Mouse (Mus musculus) spleen, postnatal 14 days (tissue): Measurements from ENCODE around the gene Thsd7a.

ENCODE experiments used
- DNase-seq, 2 experiments: peaks; one replicate each; pipeline ENCODE4 v3.0.0; 2021 to 2022; ENCODE audit warnings: low spot score in 2 of 2

Gene Thsd7a

DNA sequence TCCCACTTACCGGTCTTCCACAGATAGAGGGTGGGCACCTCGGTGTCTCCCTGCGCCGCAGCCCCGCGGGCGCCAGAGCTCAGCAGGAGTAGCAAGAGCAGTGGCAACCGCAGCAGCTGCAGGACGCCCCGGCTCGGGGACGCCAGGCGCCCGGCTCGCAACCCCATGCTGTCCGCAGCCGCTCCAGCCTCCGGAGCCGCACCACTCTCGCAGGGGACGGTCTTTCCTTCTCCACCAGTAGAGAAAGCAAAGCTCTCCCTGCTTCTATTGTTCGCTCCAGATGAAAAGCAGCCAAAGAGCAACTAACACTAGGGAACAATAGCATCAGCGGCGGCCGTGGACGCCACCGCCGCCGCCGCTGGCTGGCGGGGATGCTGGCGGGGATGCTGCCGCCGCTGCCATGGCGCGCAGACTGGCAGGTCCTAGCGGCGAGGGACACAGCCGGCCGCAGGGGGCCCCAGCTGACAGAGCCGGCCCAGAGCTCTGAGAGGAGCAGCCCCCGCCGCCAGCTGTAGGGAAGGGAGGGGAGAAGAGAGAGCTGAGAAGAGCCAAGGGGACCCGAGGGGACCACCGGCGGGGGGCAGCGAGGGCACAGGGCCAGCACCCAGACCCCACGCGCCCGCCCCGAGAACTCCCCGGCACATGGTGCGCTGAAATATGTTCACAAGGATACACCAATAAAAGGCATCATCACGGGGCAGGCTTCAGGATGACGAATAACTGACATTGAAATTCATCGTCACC is at the start of gene Thsd7a:
Gene Thsd7a, minus strand, starts transcription at position 624 of the 744 bp plus-strand sequence.
- no peak for DNase-seq

DNA sequence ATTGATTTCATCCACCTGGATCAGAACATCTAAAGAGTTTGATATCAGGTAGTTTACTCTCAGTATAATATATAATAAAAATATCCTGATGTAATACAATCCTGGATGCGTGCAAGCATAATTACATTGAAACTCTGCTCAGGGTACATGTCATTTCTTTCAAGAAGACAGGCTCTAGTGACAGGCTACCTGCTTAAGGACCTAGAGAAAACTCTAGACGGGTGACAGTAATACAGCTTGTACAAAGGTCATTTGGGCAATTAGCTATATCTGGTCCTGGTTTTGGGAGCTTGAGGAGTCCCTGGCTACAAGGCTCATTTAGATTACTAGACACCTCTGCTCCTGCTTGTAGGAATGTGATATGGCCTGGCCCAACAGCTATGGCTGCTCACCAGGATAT is 37.9 kb upstream of the Thsd7a start:
- no peak for DNase-seq

DNA sequence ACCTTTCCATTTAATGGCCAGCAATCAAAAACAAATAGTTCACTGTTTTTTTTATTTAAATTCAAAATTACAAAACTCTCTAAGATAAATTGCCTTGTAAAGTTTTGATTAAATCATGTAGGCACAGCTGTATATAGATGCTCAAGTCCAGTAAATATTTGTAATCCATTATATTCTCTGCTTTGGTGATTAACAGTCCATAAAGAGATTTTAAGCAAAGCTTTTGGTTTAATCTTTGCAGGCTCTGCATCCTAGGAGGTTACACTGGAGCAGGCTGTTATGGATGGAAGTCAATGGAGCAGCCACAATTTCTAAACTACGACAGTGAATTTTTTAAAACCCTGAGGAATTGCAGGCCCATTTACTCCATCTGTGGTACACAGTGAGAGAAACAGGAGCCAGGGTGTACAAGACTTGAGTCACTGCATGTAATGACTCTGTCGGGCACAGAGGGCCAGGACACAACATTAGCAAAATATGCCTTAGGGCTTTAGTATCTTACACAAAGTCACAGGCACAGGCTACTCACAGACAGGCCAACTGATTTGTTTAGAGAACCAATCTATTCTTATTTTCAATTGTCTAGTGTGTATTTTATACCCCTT is 37.3 kb upstream of the Thsd7a start:
- no peak for DNase-seq

DNA sequence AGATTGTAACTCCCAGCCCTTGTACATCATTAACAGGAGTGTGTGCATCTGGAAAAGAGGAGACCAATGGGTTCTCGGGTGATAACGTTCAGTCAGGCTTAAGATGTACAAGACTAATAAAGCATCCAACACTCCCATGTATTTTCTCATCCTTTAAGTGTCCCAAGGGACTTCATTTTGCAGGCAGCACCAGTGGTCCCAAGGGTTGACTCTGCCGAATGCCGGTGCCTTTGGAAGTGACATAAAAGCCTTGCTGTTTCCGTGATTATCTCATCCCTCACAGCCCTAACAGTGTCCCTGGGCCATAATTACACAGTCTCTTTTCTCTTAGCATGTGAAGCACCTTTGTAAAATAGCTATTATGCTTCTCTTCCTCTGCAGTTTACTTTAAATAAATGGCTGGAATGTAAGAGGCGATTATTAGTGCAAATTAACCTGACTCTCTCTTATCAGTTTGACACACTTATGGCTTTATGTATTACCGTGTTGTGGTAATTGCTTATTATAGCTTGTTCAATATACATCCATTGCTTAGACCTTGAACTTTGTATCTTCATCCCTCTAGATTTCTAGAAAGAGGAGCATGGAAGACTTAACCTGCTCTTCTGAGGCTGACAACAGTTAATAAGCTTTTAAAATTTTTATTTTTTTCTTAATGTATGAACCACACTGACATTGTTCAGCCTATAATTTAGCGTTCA is 35.9 kb upstream of the Thsd7a start:
- DNase-seq: no peak

DNA sequence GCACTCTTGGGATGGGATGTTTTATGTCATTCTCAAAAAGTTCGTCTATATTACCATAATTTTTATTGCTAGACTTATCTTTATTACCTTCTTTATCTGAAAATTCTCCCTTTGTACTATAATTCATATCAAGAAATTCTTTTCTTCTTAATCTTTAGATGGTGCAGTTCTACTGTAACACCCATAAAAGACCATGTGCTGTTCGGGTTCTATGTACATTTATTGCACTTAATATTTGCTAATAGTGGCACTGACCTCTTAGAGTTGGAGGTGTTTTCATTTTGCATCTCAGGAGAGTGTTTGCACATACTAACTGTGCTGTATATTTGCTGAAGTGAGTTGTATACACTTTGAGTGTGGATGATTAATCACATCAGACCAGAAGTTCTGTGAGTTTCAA is 23.6 kb upstream of the Thsd7a start:
- DNase-seq: no peak

DNA sequence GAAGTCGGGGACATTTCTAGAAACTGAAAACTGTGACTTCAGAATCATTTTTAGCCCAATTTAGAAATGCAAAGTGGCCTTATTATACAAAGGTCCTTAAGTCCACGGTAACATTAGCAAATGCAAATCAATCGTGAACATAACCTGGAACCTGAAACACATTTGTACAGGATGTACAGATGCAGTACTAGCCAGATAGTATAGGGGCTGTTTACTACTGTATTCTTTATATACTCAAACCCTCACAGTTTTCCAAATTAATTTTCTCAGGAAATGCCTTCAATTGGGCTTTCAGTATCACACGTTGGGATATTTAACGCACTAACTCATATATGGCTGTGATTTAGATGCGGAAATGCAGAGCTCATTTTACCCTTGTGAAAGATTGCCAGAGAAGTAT is 16.0 kb upstream of the Thsd7a start:
- DNase-seq: no peak

DNA sequence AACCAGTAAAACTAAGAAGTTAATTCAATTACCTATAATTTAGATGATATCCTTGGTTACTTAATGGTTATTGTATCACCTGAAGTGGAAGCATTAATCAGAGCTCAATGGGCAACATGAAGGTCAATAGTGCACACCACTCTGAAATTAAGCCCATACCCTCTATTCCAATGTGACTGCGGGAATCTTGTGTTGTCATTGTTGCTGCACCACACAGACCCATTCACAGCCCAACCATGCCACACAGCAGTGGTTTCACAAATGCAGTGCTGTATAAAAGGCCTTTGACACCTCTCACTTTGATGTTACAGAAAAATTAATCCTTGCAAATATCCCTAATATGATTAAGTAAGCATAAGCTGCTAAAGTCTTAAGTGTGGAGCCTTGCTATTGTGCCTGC is 15.4 kb upstream of the Thsd7a start:
- no peak for DNase-seq

DNA sequence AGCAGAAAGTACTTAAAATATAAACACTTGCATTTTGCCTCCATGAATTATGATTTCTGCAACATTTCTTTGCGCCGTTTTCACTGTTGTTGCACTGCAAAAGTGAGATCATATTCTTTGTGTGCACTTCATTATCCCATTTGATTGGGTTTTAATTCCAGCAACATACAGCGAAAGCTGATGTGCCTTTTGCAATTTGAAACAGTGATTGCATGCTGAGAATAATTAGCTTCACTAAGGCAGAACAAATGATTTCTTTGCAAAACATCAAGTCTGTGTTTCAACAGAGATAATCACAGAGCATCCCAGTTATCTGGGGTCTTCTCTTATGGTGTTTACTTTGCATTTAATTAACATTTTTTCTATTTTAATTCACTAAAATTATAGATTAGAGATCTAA is 14.6 kb upstream of the Thsd7a start:
- no peak for DNase-seq

DNA sequence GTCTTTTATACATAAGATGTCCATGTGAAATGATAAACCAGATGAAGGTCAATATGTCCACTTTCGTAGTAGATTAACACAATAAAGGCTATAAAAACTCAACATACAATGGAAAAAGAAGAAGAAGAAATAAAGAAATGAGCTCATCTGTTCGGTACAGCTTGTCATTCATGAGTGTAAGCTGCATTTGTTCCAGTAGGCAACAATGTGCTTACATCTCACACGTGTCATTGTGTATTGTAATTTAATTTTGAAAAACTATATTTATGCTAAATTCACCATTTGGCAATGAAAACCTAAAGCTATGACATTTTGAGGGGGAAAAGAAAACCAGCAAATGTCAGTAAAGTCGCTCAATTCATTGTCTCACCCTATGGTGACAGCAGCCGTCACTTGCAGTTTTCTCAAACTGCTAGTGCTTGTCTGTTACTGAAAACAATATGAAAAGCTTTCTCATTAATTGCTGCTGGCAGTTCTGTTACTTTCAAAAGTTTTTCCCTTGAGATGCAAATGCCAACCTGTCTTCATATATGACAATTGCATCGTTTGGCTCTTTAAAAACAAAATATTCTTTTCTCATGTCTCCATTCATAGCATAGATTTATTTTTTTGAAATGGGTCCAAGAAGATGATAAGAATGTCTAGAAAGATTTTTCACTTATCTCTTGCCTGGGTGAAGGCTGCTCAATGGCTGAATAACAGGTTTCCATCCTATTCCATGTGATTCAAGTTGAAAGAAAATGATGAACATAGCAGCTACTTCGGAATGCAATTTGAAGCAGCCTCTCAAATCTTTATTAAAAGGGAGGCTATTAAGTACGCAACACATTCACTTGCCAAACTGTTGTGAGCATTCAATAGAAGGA is 10.4 kb upstream of the Thsd7a start:
- no peak for DNase-seq

DNA sequence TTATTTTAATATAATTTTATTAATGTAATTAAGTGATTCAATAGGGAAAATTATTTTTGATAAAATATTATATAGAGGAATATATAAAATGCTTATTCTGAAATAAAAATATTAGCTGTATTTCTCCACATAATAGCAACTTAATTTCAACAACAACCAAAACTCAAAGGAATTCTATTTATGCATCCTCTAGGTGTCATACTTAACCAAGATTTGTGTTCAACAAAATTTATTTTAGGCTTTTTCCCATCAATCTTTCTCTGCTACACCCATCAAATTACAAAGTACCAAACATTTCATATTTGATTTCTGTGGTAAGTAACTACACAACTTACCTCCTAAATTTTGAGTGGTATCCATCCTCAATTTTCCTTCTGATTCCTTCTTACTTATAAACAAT is 3.1 kb upstream of the Thsd7a start:
- no peak for DNase-seq

DNA sequence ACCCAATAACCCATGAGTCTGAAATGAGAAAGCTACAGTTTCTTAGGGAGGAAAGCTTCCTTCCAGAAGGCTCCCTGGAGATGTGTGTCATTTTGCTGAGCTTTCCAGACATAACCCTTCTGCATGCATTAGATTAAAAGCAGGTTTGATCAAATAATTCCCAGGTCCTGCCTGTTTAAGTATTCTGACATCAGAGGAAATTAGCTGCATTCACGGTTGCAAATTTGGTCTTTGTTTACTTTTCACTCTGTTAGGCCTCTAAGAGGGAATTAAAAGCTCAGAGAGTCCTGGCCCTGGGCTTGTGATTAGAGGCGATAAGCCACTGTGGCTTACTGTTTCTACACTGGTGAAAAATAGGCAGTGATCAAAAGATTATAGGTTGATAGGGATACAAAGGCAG is 1.2 kb upstream of the Thsd7a start:
- DNase-seq: no peak

DNA sequence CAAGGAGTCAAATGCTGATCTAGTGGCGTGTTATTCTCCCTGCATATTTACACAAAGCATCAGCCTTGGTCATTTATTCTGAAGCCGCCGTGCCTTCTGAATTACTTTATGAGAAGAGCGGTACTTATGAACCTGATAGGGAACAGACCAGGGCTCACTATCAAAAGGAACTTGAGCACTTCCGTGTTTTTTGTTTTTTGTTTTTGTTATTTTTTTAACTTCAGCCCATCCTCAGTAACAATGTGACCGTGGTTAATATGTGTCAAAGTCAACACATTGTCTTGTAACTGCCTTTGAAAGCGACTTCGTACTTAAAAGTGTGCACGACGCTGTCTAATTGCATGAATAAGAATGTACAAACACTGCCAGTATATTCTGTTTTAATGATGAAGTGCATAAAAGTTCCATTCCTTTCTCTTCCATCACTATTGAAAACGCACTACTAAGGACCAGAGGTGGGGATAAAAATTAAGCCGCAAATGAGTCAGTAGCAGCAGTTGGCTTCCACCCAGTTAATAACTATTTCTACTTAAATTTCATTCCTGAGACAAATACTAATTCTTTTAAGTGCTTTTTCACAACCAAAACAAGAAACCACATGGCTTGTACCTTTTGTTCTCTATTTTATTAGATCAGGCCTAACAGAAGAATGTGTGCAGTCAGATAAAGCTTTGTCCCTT is 461 bp upstream of the Thsd7a start:
- no peak for DNase-seq

DNA sequence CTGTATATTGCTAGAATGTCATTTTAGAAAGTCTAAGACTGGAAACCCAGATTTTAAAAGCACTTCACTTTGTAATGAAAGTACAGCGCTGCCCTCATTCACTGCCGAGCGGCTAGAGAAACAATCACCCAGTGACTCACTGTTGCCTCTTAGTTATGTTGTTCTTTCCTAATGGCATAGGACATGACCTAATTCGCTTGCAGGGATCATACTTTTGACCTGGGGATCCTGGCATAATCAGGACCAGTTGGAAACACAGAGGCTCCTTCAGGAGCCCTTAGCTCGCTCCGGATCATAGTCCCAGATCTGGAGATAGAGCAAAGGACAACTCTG is 790 bp downstream of the Thsd7a start:
- no peak for DNase-seq

DNA sequence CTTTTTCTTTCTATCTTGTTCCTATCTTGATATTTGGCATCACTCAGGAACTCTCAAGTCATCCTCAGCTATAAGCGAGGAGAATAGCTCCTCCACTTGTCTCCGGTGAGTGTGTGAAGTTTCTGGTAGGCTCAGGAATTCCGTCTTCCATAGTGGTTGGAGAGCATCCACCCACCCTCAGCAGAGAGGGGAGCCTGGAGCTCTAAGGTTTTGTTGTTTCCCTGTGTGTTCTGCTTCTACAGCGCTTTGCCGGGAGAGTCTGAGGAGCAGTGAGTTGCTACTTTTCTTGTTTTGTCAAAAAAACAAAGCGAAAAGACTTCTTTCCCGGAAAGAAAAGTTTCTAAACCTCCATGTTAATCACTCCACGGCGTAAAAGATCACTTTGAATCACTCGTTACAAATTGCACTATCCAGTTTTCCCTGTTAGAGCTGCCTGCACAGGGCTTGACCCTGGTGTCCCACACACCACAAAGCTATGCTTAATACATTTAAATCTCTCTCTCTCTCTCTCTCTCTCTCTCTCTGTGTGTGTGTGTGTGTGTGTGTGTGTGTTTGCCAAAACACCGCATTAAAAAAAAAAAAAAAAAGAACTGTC is 1.3 kb downstream of the Thsd7a start:
- no peak for DNase-seq

DNA sequence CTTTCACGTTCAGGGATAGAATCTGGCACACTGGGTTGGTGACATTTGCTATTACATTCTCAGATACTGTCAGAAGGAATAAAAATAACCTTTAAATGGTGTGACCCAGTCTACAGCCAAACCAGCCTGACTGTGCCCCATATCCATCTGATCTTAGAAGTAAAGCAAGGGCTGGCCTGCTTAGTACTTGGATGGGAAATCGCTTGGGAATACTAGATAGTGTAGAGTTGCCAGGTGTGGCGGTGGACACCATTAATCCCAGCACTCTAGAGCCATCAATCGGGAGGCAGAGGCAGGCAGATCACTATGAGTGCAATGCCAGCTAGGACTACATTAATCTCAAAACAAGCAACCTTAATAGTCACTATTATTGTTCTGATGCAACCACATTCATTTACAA is 6.4 kb downstream of the Thsd7a start:
- no peak for DNase-seq

DNA sequence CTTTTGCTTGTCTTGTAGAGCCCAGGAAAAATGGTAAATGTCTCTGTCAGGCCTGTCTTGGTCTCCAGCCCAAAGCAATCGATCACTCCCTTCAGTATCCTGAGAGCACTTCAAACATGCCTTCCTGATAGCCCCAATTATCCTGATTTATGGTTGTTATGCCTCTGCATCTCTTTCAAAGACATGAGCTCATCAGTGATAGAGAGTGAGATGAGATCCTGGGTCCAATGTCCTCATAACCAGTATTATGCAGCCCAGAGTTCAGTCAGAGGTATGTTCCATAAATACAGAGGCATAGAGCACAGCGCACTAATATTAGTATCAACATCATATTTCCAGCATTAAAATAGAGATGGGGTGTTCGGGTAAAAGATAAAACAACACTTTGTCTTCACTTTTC is 15.3 kb downstream of the Thsd7a start:
- DNase-seq: no peak

DNA sequence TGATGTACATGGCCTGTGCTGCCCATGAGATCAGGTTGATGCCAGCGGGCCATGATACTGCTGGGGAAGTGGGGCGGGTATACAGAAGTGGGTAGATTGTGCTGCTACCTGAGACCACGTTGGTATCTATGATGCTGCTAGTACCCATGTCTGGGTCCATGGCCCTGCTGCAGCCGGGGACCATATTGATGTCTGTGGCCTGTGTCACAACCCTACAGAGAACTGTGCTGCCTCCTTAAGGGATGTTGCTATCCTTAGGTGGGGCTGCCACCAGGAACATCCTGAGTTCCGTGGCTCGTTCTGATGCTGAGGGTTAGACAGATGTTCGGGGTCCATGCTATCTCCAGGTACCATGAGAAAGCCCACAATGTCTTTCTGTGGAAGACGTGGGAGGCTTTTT is 33.1 kb downstream of the Thsd7a start:
- no peak for DNase-seq

DNA sequence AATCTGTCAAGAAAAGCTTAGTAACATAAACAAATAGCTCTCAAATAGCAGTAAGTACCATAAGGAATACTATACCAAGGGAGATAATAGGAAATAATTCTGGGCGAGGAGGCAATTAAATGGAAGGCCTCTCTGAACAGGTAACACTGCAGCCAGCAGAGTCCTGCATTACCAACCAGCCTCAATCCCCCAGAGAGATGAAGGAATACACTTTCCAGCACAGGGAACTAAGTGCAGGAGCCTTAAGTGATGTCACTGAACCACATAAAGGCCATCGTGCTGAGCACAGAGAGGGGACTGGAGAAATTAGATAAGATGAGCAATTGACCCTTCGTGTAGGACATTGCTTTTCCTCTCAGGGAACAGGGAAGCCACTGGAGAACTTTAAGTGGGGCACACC is 36.6 kb downstream of the Thsd7a start:
- no peak for DNase-seq

DNA sequence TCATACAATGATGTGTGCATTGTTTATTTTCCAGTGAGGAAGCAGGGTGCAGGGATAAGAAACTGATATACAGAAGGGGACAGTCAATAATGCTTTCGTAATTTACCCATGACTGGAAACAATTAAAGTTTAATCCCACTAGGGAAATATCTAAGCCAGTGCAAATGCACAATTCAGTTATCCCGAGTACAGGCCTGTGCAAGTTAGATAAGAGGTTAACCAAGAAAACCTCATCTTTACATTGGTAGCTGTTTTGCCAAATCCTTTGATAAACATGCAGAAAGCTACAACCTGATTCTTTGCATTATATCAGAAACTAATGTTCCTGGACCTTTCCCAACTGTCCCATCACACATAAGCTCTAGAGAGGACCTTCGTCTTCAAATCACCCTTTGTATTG is 46.3 kb downstream of the Thsd7a start:
- no peak for DNase-seq

DNA sequence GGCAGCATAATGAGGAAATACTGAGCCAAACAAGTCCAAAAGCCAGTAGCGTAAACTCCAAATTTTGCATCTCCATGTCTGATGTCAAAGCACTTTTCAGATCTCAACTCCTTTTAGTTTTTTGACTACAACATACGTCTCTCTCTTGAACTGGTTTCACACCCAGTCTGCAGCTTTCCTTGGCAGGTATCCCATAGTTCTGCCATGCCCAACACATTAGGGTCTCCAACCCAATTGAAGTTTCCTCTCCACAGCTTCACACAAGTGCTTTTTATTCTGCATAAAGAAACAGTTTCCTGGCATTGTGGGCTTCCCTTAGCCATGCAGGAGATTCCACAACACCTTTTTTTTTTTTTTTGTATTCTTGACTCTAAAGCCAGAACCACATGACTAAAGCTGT is 50.1 kb downstream of the Thsd7a start:
- DNase-seq: no peak

DNA sequence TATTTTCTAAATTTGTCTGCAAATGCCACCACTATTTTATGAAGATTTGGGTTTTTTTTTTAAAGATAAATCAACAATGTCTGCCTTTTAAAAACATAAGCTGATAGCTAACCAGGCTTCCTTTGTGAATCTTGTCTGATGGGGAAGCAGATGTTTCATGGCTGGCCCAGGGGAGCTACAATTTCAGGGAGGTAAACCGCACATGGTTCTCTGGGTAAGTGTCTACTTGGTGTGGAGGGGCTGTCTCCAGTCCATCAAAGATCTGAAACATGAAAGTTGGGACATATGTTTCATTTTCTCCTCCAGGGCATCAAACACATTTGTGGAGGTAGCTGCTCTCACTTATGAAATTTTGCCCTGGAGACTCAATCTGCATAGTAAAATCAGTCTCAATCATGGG is 55.5 kb downstream of the Thsd7a start:
- no peak for DNase-seq
